Mouse (Mus musculus) spleen, adult 2 months (tissue): ENCODE measurements around the gene Ephb3.

Source experiments
- CTCF ChIP-seq: fragments of 200-500 bp; IDR thresholded peaks from 2 replicates; pipeline ENCODE4 v1.5.1; 2011; ENCODE audit warnings: mild to moderate bottlenecking, inconsistent platforms; ENCODE audit not compliant: insufficient read depth, insufficient read length, insufficient replicate concordance; ENCODE audit errors: extremely low read depth
- POLR2A ChIP-seq: fragments of 200-500 bp; IDR thresholded peaks from 2 replicates; pipeline ENCODE4 v1.6.1; 2011; ENCODE audit warnings: low read depth, low read length, inconsistent platforms

- TF ChIP-seq CTCF (no peak), POLR2A (no peak)
These were observed 38.4 kb downstream of the Ephb3 start for GRCm38 (mm10) chr16:21242946-21243345.
